Comparison of ENCODE assay signal across 17 mouse cellular contexts in genomic region chr5:65015508-65015907, GRCm38 (mm10). TPM values are rescaled to one million over a fixed set of nuclear protein-coding genes. Genes with fewer than 3 reads are reported as not detected.
DNase-seq lines count a peak whose midpoint lies in the region.
"Had no signal": no experiment of that assay in that cellular context is flagged by ENCODE, and none has a peak within 500 bp of the region (broad histone marks: within the 10 kb centered on the region; RNA-seq: fewer than 3 reads in every experiment).

No protein-coding gene starts in this region.

- intact Hi-C loops in left cerebral cortex, postnatal 4 days (cut with DNase I) = no loop called here
- intact Hi-C loops in left cerebral cortex, postnatal 25 days (cut with DNase I) = no loop called here

- peak; percentile 77 to 86 for DNase-seq in cerebellum, postnatal 10 days
- DNase-seq in cerebellum, postnatal 4 days (ENCODE audit: low spot score in 2 of 2) = no peak
- DNase-seq in cerebellum, postnatal 14 days = peak; percentile 64 to 69
- DNase-seq in cerebellum, adult 9-10 months = no peak
- peak; percentile 61 for DNase-seq in left cerebral cortex, postnatal 4 days
- no peak for DNase-seq in left cerebral cortex, postnatal 25 days (ENCODE audit: low spot score in 2 of 2)
- DNase-seq: adrenal gland, adult 2 months; adrenal gland, adult 8-10 months; adrenal gland, postnatal 10 days; adrenal gland, postnatal 14 days; adrenal gland, postnatal 25 days; adrenal gland, postnatal 36 days; B cell, adult 2 months; cerebellum, adult 11 months; cerebellum, adult 11-12 months; cerebellum, adult 18-20 months had no signal

RNA-seq across cellular contexts. Expression of gene Fam114a1, which starts 45.6 kb away (rescaled TPM):
- 1 to 10 TPM; 4.5 to 5.1 TPM for total RNA-seq in left cerebral cortex, postnatal 4 days (2021)
- total RNA-seq in left cerebral cortex, postnatal 25 days (2021) = 1 to 10 TPM; 5.0 to 6.1 TPM
- total RNA-seq: MEL had no signal

RNA-seq across cellular contexts. Expression of gene Tlr6, which starts 55.6 kb away (rescaled TPM):
- total RNA-seq in left cerebral cortex, postnatal 4 days (2021) = 1 to 10 TPM in 1 of 2 experiments, under 1 TPM in 1; 0.91 to 2.5 TPM
- total RNA-seq in left cerebral cortex, postnatal 25 days (2021) = 1 to 10 TPM in 1 of 2 experiments, under 1 TPM in 1; 0.62 to 1.2 TPM

Comparison
In these comparisons a context has a peak if more than half of its experiments do, and no peak if none do; other contexts are left out.
1. DNase-seq: peak in cerebellum, postnatal 10 days (2 of 2), cerebellum, postnatal 14 days (2 of 2) and left cerebral cortex, postnatal 4 days (single experiment); none in cerebellum, postnatal 4 days (0 of 2), cerebellum, adult 9-10 months (single experiment) and left cerebral cortex, postnatal 25 days (0 of 2).